Mouse (Mus musculus): ENCODE measurements around the gene Meltf. TPM values are rescaled to one million over a fixed set of nuclear protein-coding genes. Genes with fewer than 3 reads are reported as not detected.

The Meltf gene
- polyA plus RNA-seq, 1 experiment, result not detected

GRCm38 (mm10) chr16:31905331-31905730, 26.7 kb downstream of the Meltf start:
- Histone ChIP-seq H3K27me3 (ENCODE audit: control insufficient read depth) (peaks cover 12% of the 10 kb centered on the region), H3K4me1 (ENCODE audit: control insufficient read depth) (peaks cover 11% of the 10 kb centered on the region), H3K4me3 (replicated peaks) (no peak overlapping the region), H3K9me3 (ENCODE audit: control insufficient read depth, low read length) (no peaks in the 10 kb centered on the region), H3K36me3 (ENCODE audit: control insufficient read depth) (no peaks in the 10 kb centered on the region)
- TF ChIP-seq GATA1 (IDR thresholded peaks at IDR 0.05; ENCODE audit: low read length) (no peak), TAL1 (IDR thresholded peaks at IDR 0.05; ENCODE audit: low read length) (no peak)

- Histone ChIP-seq H3K4me3 (replicated peaks) (no peak overlapping the region), H3K36me3 (ENCODE audit: control insufficient read depth) (no peaks in the 10 kb centered on the region), H3K4me1 (ENCODE audit: control insufficient read depth) (peaks cover 12% of the 10 kb centered on the region), H3K9me3 (ENCODE audit: control insufficient read depth, low read length) (no peaks in the 10 kb centered on the region), H3K27me3 (ENCODE audit: control insufficient read depth) (peaks cover 15% of the 10 kb centered on the region)
- TF ChIP-seq TAL1 (IDR thresholded peaks at IDR 0.05; ENCODE audit: low read length) (no peak), GATA1 (IDR thresholded peaks at IDR 0.05; ENCODE audit: low read length) (no peak)
Measured at GRCm38 (mm10) chr16:31905891-31906825, 27.5 kb downstream of the Meltf start.

DNA sequence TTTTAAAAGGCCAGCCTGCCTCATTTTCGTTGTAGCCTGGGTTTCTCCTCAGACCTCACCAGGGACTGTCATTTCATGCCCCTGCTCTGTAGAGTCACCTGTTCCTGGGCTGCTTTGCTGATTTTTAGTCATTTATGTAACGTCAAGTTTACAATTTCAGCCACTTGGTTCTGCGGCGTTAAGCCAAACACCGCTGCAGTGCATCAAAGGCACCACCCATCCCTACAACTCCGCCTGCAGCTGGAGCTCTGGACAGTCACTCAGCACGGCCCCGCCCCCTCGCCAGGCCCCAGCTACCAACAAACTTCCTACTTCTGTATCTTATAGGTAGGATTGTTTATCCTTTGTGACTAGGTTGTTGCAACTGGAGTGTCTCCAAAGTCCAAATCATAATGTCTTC, 28.3 kb downstream of the Meltf start:
- Histone ChIP-seq H3K4me3 (replicated peaks) (no peak overlapping the region), H3K4me1 (ENCODE audit: control insufficient read depth) (peaks cover 12% of the 10 kb centered on the region), H3K27me3 (ENCODE audit: control insufficient read depth) (peaks cover 15% of the 10 kb centered on the region), H3K9me3 (ENCODE audit: control insufficient read depth, low read length) (no peaks in the 10 kb centered on the region), H3K36me3 (ENCODE audit: control insufficient read depth) (no peaks in the 10 kb centered on the region)
- TF ChIP-seq TAL1 (IDR thresholded peaks at IDR 0.05; ENCODE audit: low read length) (no peak), GATA1 (IDR thresholded peaks at IDR 0.05; ENCODE audit: low read length) (no peak)

DNA sequence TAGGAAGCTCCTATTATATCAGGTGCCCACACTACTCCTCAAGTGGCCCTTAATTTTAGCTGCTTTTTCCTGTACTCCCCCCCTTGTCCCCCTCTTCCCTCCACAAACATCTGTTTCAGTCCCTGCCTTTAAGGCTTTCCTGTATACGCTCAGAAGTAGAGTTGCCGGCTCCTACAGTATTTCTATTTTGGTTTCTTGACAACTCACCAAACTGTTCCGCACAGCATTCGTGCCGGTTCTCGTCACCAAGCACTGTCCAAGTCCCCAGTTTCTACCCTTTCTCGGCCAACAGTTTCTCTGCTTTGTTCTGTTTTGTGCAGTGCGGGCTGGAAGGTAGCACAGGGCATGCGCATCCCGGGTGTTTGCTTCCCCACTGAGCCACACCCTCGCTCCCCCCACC, 30.3 kb downstream of the Meltf start:
- Histone ChIP-seq H3K4me3 (replicated peaks) (no peak overlapping the region), H3K9me3 (ENCODE audit: control insufficient read depth, low read length) (no peaks in the 10 kb centered on the region), H3K4me1 (ENCODE audit: control insufficient read depth) (peaks cover 12% of the 10 kb centered on the region), H3K27me3 (ENCODE audit: control insufficient read depth) (peaks cover 15% of the 10 kb centered on the region), H3K36me3 (ENCODE audit: control insufficient read depth) (no peaks in the 10 kb centered on the region)
- no peak for TF ChIP-seq GATA1 (IDR thresholded peaks at IDR 0.05; ENCODE audit: low read length)
- TF ChIP-seq TAL1 (IDR thresholded peaks at IDR 0.05; ENCODE audit: low read length), result no peak

- TF ChIP-seq GATA1 (IDR thresholded peaks at IDR 0.05; ENCODE audit: low read length) (no peak), TAL1 (IDR thresholded peaks at IDR 0.05; ENCODE audit: low read length) (no peak)
- Histone ChIP-seq H3K4me3 (replicated peaks) (no peak overlapping the region), H3K36me3 (ENCODE audit: control insufficient read depth) (no peaks in the 10 kb centered on the region), H3K9me3 (ENCODE audit: control insufficient read depth, low read length) (no peaks in the 10 kb centered on the region), H3K27me3 (ENCODE audit: control insufficient read depth) (peaks cover 15% of the 10 kb centered on the region), H3K4me1 (ENCODE audit: control insufficient read depth) (peaks cover 12% of the 10 kb centered on the region)
Measured at GRCm38 (mm10) chr16:31910281-31910847, 31.8 kb downstream of the Meltf start.

DNA sequence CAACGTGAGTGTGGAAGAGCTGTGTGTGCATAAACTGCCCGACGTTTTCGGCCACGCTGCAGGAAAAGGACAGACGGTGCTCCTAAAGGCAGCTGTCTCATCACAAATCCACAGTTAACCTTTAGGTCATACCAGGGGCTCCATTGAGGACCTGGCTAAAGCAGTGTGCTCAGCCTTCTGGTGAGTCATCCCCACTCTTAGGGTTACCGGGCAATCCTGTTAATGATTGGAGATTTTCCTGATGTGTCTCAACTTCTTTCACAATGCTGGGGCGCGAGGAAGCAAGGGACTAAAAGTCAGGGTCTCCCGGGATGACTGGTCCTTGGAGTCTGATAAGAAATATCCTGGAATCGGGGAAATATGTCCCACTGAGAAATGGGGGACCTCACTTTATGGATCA, 39.2 kb downstream of the Meltf start:
- Histone ChIP-seq H3K4me3 (replicated peaks) (no peak overlapping the region), H3K9me3 (ENCODE audit: control insufficient read depth, low read length) (no peaks in the 10 kb centered on the region), H3K4me1 (ENCODE audit: control insufficient read depth) (no peaks in the 10 kb centered on the region; the same call in 1 of the 2 replicates), H3K36me3 (ENCODE audit: control insufficient read depth) (no peaks in the 10 kb centered on the region), H3K27me3 (ENCODE audit: control insufficient read depth) (no peaks in the 10 kb centered on the region; the same call in 1 of the 2 replicates)
- TF ChIP-seq TAL1 (IDR thresholded peaks at IDR 0.05; ENCODE audit: low read length) (no peak), GATA1 (IDR thresholded peaks at IDR 0.05; ENCODE audit: low read length) (no peak)

DNA sequence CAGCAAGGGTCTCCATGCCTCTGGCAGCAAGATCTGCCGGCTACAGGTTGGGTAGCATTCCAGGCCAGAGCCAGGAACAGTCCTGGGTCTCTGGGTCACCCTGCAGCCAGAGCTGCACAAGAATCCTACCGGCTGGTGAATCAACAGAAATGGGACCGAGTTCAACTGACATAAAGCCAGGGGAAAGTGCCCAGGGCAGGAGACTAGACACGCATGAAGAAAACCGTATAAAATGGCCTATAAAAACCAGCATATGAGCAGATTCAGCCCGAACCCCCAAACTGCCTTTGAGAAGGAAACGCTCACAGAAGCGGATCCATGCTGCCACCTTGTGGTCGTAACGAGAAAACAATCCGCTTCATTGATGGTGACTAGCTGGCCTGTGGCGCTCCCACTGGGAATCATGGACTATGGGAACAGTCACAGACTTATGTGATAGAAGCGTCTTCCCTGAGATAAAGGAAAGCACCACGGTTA, 39.7 kb downstream of the Meltf start:
- Histone ChIP-seq H3K36me3 (ENCODE audit: control insufficient read depth) (no peaks in the 10 kb centered on the region), H3K9me3 (ENCODE audit: control insufficient read depth, low read length) (no peaks in the 10 kb centered on the region), H3K4me3 (replicated peaks) (no peak overlapping the region), H3K27me3 (ENCODE audit: control insufficient read depth) (no peaks in the 10 kb centered on the region; the same call in 1 of the 2 replicates), H3K4me1 (ENCODE audit: control insufficient read depth) (no peaks in the 10 kb centered on the region; the same call in 1 of the 2 replicates)
- no peak for TF ChIP-seq GATA1 (IDR thresholded peaks at IDR 0.05; ENCODE audit: low read length)
- no peak for TF ChIP-seq TAL1 (IDR thresholded peaks at IDR 0.05; ENCODE audit: low read length)

DNA sequence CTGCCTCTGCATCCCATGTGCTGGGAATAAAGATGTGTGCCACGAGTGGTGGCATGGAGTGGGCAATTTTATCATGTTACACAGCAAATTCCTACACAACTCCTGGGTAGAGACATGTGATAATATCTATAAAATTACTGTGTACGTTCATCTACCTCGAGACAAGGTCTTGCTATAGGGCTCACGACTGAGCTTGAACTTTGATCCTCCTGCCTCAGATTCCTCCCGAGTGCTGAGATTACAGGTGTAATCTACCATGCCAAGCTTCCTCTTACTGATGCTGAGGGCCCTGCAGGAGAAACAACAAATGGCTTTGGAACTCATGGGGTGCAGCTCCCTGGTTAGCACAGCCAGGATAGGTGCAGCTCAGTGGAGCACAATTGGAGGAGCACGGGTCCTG, 45.8 kb downstream of the Meltf start:
- Histone ChIP-seq H3K9me3 (ENCODE audit: control insufficient read depth, low read length) (no peaks in the 10 kb centered on the region), H3K27me3 (ENCODE audit: control insufficient read depth) (no peaks in the 10 kb centered on the region), H3K4me3 (replicated peaks) (no peak overlapping the region), H3K36me3 (ENCODE audit: control insufficient read depth) (no peaks in the 10 kb centered on the region), H3K4me1 (ENCODE audit: control insufficient read depth) (no peaks in the 10 kb centered on the region)
- TF ChIP-seq GATA1 (IDR thresholded peaks at IDR 0.05; ENCODE audit: low read length), result no peak
- TF ChIP-seq TAL1 (IDR thresholded peaks at IDR 0.05; ENCODE audit: low read length), result no peak

GRCm38 (mm10) chr16:31926091-31926490, 47.5 kb downstream of the Meltf start:
- TF ChIP-seq TAL1 (IDR thresholded peaks at IDR 0.05; ENCODE audit: low read length), result no peak
- no peak for TF ChIP-seq GATA1 (IDR thresholded peaks at IDR 0.05; ENCODE audit: low read length)
- Histone ChIP-seq H3K27me3 (ENCODE audit: control insufficient read depth) (peaks cover 3% of the 10 kb centered on the region; the same call in 1 of the 2 replicates), H3K4me3 (replicated peaks) (no peak overlapping the region)

More at GRCm38 (mm10) chr16:31926091-31926490, 47.5 kb downstream of the Meltf start:
- Histone ChIP-seq H3K4me1 (ENCODE audit: control insufficient read depth) (no peaks in the 10 kb centered on the region), H3K9me3 (ENCODE audit: control insufficient read depth, low read length) (no peaks in the 10 kb centered on the region), H3K36me3 (ENCODE audit: control insufficient read depth) (no peaks in the 10 kb centered on the region)

Data from erythroblast, embryonic 14.5 days (primary cell).